Mouse (Mus musculus) spleen, adult 2 months (tissue): ENCODE measurements at regions not wholly inside any gene's neighbourhood (a gene's known extent, or its start where the extent isn't known, plus 50 kb on each side); places are given as distances from the start of the nearest gene placed in this dataset.

ENCODE experiments used
- DNase-seq, 2 experiments: peaks; one replicate each; pipeline versions ENCODE4 v3.0.0 to v3.0.0-alpha.2; 2012 to 2021; ENCODE audit warnings: low spot score in 2 of 2, low read depth in 1 of 2
- H3K27ac ChIP-seq: fragments of 200-500 bp; 2 replicates; pipeline ENCODE4 v1.5.1; 2012; ENCODE audit warnings: low read length, inconsistent platforms; ENCODE audit not compliant: insufficient read depth
- H3K27me3 ChIP-seq: fragments of 200-500 bp; 2 replicates; pipeline ENCODE4 v1.6.1; 2012; ENCODE audit warnings: mild to moderate bottlenecking, moderate library complexity, low read length, inconsistent platforms; ENCODE audit not compliant: control insufficient read depth, insufficient read depth
- H3K36me3 ChIP-seq: fragments of 200-500 bp; 2 replicates; pipeline ENCODE4 v1.6.1; 2012; ENCODE audit warnings: mild to moderate bottlenecking, low read length, inconsistent platforms; ENCODE audit not compliant: control insufficient read depth, insufficient read depth
- H3K4me1 ChIP-seq: fragments of 200-500 bp; 2 replicates; pipeline ENCODE4 v1.6.1; 2011; ENCODE audit warnings: inconsistent platforms; ENCODE audit not compliant: control insufficient read depth, insufficient read depth, insufficient read length
- H3K4me3 ChIP-seq: fragments of 200-500 bp; 2 replicates; pipeline ENCODE4 v1.5.1; 2011; ENCODE audit warnings: mild to moderate bottlenecking, inconsistent platforms; ENCODE audit not compliant: insufficient read depth, insufficient read length; ENCODE audit errors: extremely low read depth
- CTCF ChIP-seq: fragments of 200-500 bp; IDR thresholded peaks from 2 replicates; pipeline ENCODE4 v1.5.1; 2011; ENCODE audit warnings: mild to moderate bottlenecking, inconsistent platforms; ENCODE audit not compliant: insufficient read depth, insufficient read length, insufficient replicate concordance; ENCODE audit errors: extremely low read depth
- POLR2A ChIP-seq: fragments of 200-500 bp; IDR thresholded peaks from 2 replicates; pipeline ENCODE4 v1.6.1; 2011; ENCODE audit warnings: low read depth, low read length, inconsistent platforms
- WGBS: fragments of 180-500 bp; shearing (Covaris S2); methylation state at CpG from one replicate; pipeline ENCODE4 v1.1.7; 2018; 5-methylcytosine and 5-hydroxymethylcytosine counted together

GRCm38 (mm10) chr17:63684026-63684425 lies 178.8 kb upstream of the Fer start:
- Histone ChIP-seq H3K27me3 (no peaks in the 10 kb centered on the region), H3K36me3 (no peaks in the 10 kb centered on the region), H3K4me1 (no peaks in the 10 kb centered on the region), H3K4me3 (no peak overlapping the region), H3K27ac (no peak overlapping the region)
- TF ChIP-seq CTCF (no peak), POLR2A (no peak)
- no peak for DNase-seq
- 31% methylated on average over 3 of the region's 3 CpGs for WGBS

- Histone ChIP-seq H3K4me3 (no peak overlapping the region), H3K36me3 (no peaks in the 10 kb centered on the region), H3K27me3 (no peaks in the 10 kb centered on the region), H3K27ac (no peak overlapping the region), H3K4me1 (no peaks in the 10 kb centered on the region)
- 69% methylated on average over 4 of the region's 4 CpGs for WGBS
- TF ChIP-seq CTCF, result no peak
- TF ChIP-seq POLR2A, result no peak
- DNase-seq, result no peak
Measured at GRCm38 (mm10) chr17:63685956-63686355, 176.9 kb upstream of the Fer start.

DNA sequence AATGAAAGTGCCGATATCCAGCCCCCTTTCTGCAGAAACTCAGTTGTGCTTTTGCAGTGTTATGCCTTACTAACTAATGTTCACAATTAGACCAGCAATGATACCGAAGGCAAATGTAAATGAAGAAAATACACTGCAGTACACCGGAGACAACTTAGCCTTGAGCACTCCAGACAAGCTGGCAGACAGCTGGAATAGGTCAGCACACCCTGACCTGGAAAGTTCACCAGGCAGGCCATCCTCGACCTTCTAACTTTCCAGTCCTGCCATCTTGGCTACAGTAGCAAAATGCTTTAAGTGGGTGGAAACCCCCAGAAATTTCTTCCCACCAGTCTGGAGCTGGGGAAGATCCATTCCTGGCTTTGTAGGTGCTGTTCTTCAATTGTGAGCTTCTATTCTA lies 176.5 kb upstream of the Fer start:
- Histone ChIP-seq H3K36me3 (no peaks in the 10 kb centered on the region), H3K27ac (no peak overlapping the region), H3K27me3 (no peaks in the 10 kb centered on the region), H3K4me1 (no peaks in the 10 kb centered on the region), H3K4me3 (no peak overlapping the region)
- DNase-seq, result no peak
- 85% methylated on average over 4 of the region's 4 CpGs for WGBS
- no peak for TF ChIP-seq CTCF
- no peak for TF ChIP-seq POLR2A

DNA sequence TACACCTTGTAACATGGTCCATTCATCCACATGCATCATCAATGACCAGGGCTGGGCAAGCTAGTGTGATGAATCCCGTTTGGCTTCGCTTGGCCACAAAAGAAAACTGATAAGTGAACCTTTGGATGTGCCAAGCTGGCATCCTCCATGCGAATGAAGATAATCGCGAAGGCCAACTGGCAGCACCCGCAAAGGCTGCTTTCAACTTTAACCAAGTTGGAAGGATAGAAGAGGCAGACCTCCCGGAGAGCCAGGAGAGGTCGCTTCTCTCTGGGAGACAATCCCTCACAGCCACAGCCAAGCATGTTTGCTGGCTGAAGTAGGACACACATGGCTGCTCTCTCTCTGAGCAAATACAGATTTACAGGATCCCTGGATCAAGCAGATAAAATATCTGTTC lies 173.6 kb upstream of the Fer start:
- no peak for TF ChIP-seq CTCF
- no peak for TF ChIP-seq POLR2A
- H3K27me3 ChIP-seq, result no peaks in the 10 kb centered on the region
- DNase-seq, result no peak
- no peak overlapping the region for H3K4me3 ChIP-seq
- no peaks in the 10 kb centered on the region for H3K36me3 ChIP-seq
- no peak overlapping the region for H3K27ac ChIP-seq
- WGBS, result 88% methylated on average over 8 of the region's 8 CpGs
- no peaks in the 10 kb centered on the region for H3K4me1 ChIP-seq

DNA sequence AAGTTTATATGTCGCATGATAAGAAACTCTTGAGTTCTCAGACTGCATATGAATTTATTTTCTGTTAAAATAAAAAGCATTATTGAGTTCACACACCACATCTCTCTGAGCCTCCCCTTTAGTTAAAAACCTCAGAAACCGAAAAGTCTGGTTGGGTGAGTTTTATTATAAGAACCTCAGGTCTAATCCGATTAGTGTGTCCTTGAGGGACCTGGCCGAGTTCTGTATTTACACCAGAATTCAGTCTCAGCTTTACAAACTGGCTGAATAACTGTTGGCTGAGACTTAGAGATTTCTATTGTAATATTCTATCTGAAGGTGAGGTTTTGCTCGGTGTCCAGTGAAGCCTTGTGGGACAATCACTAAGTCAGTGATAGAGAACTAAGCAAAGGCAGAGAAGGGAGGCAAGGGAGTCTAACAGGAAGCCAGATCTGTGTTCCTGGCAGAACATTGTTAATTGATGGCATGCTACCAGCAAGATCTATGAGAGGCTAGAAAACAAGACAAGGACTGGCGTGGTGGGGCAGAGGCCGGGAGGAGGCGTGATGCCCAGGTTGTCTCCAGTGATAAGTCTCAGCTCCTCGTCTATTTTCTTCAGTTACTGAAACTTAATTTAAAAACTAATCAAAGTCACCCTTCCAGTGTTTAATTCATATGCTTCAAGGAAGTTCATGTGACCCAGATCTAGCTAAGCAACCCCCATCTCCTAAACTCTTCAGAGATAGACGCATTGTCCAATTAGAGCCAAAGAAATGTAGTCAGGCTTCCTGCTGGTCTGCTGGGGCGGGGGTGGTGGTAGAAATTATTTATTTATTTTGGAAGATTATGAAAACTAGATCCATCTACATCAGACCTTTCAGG lies 171.8 kb upstream of the Fer start:
- TF ChIP-seq POLR2A (no peak), CTCF (no peak)
- no peaks in the 10 kb centered on the region for H3K36me3 ChIP-seq
- DNase-seq, result no peak
- no peaks in the 10 kb centered on the region for H3K4me1 ChIP-seq
- H3K27ac ChIP-seq, result no peak overlapping the region
- no peaks in the 10 kb centered on the region for H3K27me3 ChIP-seq
- WGBS, result 79% methylated on average over 11 of the region's 11 CpGs
- H3K4me3 ChIP-seq, result no peak overlapping the region

DNA sequence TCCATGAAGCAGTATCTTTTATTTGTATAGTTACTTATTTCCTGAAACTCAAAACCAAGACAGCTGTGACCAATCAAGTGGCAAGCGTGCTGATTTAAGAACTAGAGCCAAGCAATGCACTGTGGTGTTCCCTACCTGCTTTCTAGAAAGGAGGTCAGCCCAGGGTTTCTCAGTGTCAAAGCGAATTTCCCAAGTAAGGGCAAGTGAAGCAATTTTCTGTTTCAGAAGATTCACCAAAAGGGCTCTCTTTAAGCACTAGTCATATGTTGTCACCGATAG lies 171.2 kb upstream of the Fer start:
- Histone ChIP-seq H3K27me3 (no peaks in the 10 kb centered on the region), H3K4me1 (no peaks in the 10 kb centered on the region), H3K27ac (no peak overlapping the region), H3K4me3 (no peak overlapping the region), H3K36me3 (no peaks in the 10 kb centered on the region)
- 80% methylated on average over 3 of the region's 3 CpGs for WGBS
- TF ChIP-seq CTCF (no peak), POLR2A (no peak)
- no peak for DNase-seq

GRCm38 (mm10) chr17:63693274-63693673 lies 169.6 kb upstream of the Fer start:
- H3K27ac ChIP-seq, result no peak overlapping the region
- no peaks in the 10 kb centered on the region for H3K27me3 ChIP-seq
- no peak for TF ChIP-seq POLR2A
- no peak for TF ChIP-seq CTCF
- H3K4me1 ChIP-seq, result no peaks in the 10 kb centered on the region
- DNase-seq, result no peak
- no peak overlapping the region for H3K4me3 ChIP-seq
- 96% methylated on average over 1 of the region's 1 CpGs for WGBS
- H3K36me3 ChIP-seq, result no peaks in the 10 kb centered on the region
